Mouse (Mus musculus) heart, embryonic 14.5 days (tissue): ENCODE data around the gene Cnksr1. TPM values are rescaled to one million over a fixed set of nuclear protein-coding genes. Genes with fewer than 3 reads are reported as not detected.
A peak's percentile ranks its signal among the peaks of the same experiment; 100 is the strongest.

Experiments used
- ATAC-seq: fragments of 200-750 bp; cut with Nextera tagmentation; 2 replicates; pipeline ENCODE4 v1.8.0; 2017; ENCODE audit warnings: low read depth, moderate TSS enrichment; ENCODE audit not compliant: insufficient number of reproducible peaks, insufficient read depth, low FRiP score
- H3K27ac ChIP-seq, 2 experiments: fragments of 200-500 bp in 1 of 2; fragments of 300-500 bp in 1 of 2; sonication (generic) in 1 of 2; replicated peaks in 1 of 2; 2 replicates each; pipeline ENCODE4 v1.5.1; 2012 to 2014; ENCODE audit warnings: low read depth in 2 of 2, low read length in 2 of 2, control low read depth in 1 of 2, mild to moderate bottlenecking in 1 of 2, mixed read lengths in 1 of 2; ENCODE audit not compliant: control insufficient read depth in 1 of 2, insufficient read depth in 1 of 2
- H3K27me3 ChIP-seq: fragments of 300-500 bp; sonication (generic); 2 replicates; pipeline ENCODE4 v1.6.1; 2014; ENCODE audit warnings: mild to moderate bottlenecking, low read length, control low read depth; ENCODE audit not compliant: control insufficient read depth, insufficient read depth
- H3K36me3 ChIP-seq: fragments of 300-500 bp; sonication (generic); 2 replicates; pipeline ENCODE4 v1.6.1; 2014; ENCODE audit warnings: mild to moderate bottlenecking, control low read depth, low read length, mixed read lengths; ENCODE audit not compliant: control insufficient read depth, insufficient read depth
- H3K4me1 ChIP-seq, 2 experiments: fragments of 200-500 bp in 1 of 2; fragments of 300-500 bp in 1 of 2; sonication (generic) in 1 of 2; 2 replicates each; pipeline ENCODE4 v1.6.1; 2012 to 2014; ENCODE audit warnings: low read length in 2 of 2, control low read depth in 1 of 2, mixed read lengths in 1 of 2; ENCODE audit not compliant: control insufficient read depth in 2 of 2, insufficient read depth in 2 of 2
- H3K4me2 ChIP-seq: fragments of 300-500 bp; sonication (generic); 2 replicates; pipeline ENCODE4 v1.6.1; 2014; ENCODE audit warnings: mild to moderate bottlenecking, low read length
- H3K4me3 ChIP-seq, 2 experiments: fragments of 200-500 bp in 1 of 2; fragments of 300-500 bp in 1 of 2; sonication (generic) in 1 of 2; 2 replicates each; pipeline ENCODE4 v1.5.1; 2012 to 2014; ENCODE audit warnings: low read length in 2 of 2, mild to moderate bottlenecking in 2 of 2, control low read depth in 1 of 2, low read depth in 1 of 2, moderate library complexity in 1 of 2; ENCODE audit not compliant: control insufficient read depth in 1 of 2, insufficient read depth in 1 of 2
- H3K9ac ChIP-seq: fragments of 300-500 bp; sonication (generic); 2 replicates; pipeline ENCODE4 v1.6.1; 2014; ENCODE audit warnings: mild to moderate bottlenecking, low read length
- H3K9me3 ChIP-seq: fragments of 300-500 bp; sonication (generic); 2 replicates; pipeline ENCODE4 v1.6.1; 2016; ENCODE audit warnings: low read length, control low read depth; ENCODE audit not compliant: control insufficient read depth
- WGBS: fragments of 180-500 bp; shearing (Covaris S2); extraction: QIAGEN DNeasy Blood & Tissue Kit; methylation state at CpG from one replicate; pipeline ENCODE4 v1.1.7; 2014; 5-methylcytosine and 5-hydroxymethylcytosine counted together
- polyA plus RNA-seq: library from polyadenylated mRNA; unstranded; fragments of >200 nt; fragmentation: Nextera tagmentation; extraction: Ambion mirVana; gene quantifications from 2 replicates; pipeline ENCODE4 v1.2.1, GENCODE M21; 2014

Cnksr1 gene
- polyA plus RNA-seq, 1 experiment from 2014 or later = 0.57 TPM

GRCm38 (mm10) chr4:134245148-134245843, 7.1 kb upstream of the Cnksr1 start, which contains the start of gene Zfp593:
Zfp593 (minus strand) TSS chr4:134245592.
- Histone ChIP-seq H3K9me3 (no peaks in the 10 kb centered on the region), H3K9ac (peak within 1 kb of the TSS; percentile 91), H3K27me3 (peaks cover 23% of the 10 kb centered on the region), H3K4me3 (peak within 1 kb of the TSS; percentile 75 to 89), H3K4me2 (peak within 1 kb of the TSS; percentile 96), H3K36me3 (no peaks in the 10 kb centered on the region), H3K4me1 (peaks cover 13% of the 10 kb centered on the region in 2 experiments), H3K27ac (0 out of 4 replicates have a peak within 1 kb of the TSS, but pooled peaks of 1 of the 2 experiments have one; percentile 19)
- WGBS = under 1% methylated on average over 60 of the region's 60 CpGs
- ATAC-seq = peak; percentile 68

DNA sequence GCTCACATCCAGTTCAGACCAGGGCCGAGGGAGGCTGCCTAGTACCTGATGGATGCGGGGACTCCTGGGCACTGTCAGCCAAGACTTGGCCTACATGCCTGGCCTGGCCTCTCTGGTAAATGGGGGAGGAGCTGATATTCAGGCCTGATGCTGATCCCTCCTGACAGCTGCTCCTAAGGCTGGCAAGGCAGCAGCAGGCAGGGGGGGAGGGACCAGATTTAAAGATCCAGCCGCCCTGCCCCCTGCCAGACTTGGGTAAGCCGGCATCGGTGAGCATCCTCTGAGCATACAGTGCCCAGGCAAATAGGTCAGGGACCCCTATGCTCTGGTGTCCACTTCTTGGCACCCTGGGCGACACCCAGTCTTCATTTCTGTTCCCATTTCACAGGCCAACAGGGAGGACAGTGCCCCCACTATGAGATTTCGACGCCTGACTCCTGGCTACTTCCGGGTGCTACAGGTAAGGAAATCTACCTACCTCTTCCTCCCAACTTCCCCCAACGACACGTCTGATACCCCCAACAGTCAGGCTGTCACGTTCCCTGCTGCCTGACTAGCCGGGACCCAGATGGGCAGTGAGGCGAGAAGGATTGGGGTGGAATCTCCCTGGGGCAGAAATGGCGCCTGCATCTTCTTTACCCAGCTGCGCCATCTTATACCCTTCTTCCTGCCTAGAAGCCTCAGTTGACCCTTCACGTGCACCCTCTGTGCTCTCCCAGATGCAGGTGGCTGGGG, 5.5 kb upstream of the Cnksr1 start, which contains the start of gene E130218I03Rik:
Gene E130218I03Rik, plus strand, starts transcription at position 147 of the 735 bp plus-strand sequence.
- H3K9ac ChIP-seq = peak within 1 kb of the TSS; percentile 91; the same call in 1 of the 2 replicates
- peaks cover 9 to 12% of the 10 kb centered on the region in 2 experiments for H3K4me1 ChIP-seq
- peaks cover 22% of the 10 kb centered on the region for H3K27me3 ChIP-seq
- no peaks in the 10 kb centered on the region for H3K36me3 ChIP-seq
- 92% methylated on average over 17 of the region's 17 CpGs for WGBS
- no peak for ATAC-seq
- H3K9me3 ChIP-seq = no peaks in the 10 kb centered on the region
- H3K4me2 ChIP-seq = peak within 1 kb of the TSS; percentile 96
- peak within 1 kb of the TSS in 1 of 2 experiments; percentile 75; a peak in 1 of 4 replicates for H3K4me3 ChIP-seq
- H3K27ac ChIP-seq = no peak within 1 kb of the TSS

DNA sequence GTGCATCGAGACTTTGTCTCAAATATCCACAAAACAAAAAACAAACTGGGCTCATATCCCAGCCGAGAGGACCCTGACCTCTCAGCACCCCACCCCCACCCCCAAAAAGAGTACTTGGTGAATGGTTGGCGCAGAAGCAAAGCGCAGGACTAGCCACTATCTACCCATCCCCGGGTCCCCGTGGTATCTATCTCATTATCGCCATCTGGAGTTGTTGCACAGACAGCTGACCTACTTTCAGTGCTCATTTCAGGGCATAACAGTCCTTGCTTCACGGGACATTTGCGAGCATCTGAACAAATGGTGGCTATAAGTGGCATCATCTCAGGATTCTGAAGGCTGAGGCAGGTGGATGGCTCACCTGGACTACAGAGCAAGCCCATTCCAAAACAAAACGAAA, 487 bp upstream of the Cnksr1 start:
- 17% methylated on average over 10 of the region's 10 CpGs for WGBS
- H3K9ac ChIP-seq = peak overlapping the region; percentile 48; the same call in 1 of the 2 replicates
- H3K4me1 ChIP-seq = peaks cover 11 to 12% of the 10 kb centered on the region in 2 experiments; a peak in 3 of 4 replicates
- no peaks in the 10 kb centered on the region for H3K36me3 ChIP-seq
- no peak for ATAC-seq
- H3K27me3 ChIP-seq = no peaks in the 10 kb centered on the region; the same call in none of the 2 replicates
- H3K27ac ChIP-seq = no peak overlapping the region
- no peaks in the 10 kb centered on the region for H3K9me3 ChIP-seq
- peak overlapping the region; percentile 78 for H3K4me2 ChIP-seq
- H3K4me3 ChIP-seq = peak overlapping the region; percentile 46 to 47; a peak in 3 of 4 replicates

GRCm38 (mm10) chr4:134237582-134238278, 469 bp downstream of the Cnksr1 start:
- Histone ChIP-seq H3K4me2 (peak overlapping the region; percentile 78), H3K27ac (no peak overlapping the region), H3K36me3 (no peaks in the 10 kb centered on the region), H3K4me3 (peak overlapping the region; percentile 46 to 47), H3K9me3 (no peaks in the 10 kb centered on the region), H3K9ac (peak overlapping the region; percentile 48), H3K27me3 (no peaks in the 10 kb centered on the region; the same call in none of the 2 replicates), H3K4me1 (peaks cover 11 to 12% of the 10 kb centered on the region in 2 experiments; a peak in 3 of 4 replicates)
- 23% methylated on average over 19 of the region's 19 CpGs for WGBS
- ATAC-seq = no peak

DNA sequence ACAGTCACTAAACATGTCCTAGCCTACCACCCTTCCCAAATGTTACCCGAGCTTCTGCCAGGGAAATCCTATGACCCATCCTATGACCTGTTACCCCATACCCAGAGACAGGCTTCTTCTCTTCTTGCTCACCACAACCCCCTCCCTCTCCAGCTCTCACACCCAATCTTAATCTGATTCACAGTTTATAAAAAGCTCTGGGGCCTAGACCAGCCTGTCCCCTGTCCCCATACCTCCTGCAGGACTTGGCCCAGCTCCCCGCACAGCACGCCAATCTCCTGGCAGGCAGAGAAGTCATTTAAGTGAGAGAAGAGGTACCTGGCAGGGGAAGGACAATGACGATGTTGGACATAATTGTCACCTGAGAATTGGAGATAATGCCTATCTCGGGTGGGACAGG, 3.3 kb downstream of the Cnksr1 start:
- Histone ChIP-seq H3K9ac (no peak overlapping the region), H3K36me3 (no peaks in the 10 kb centered on the region), H3K27me3 (peaks cover 4% of the 10 kb centered on the region), H3K27ac (no peak overlapping the region), H3K4me2 (no peak overlapping the region), H3K4me3 (no peak overlapping the region), H3K9me3 (no peaks in the 10 kb centered on the region), H3K4me1 (peaks cover 11 to 12% of the 10 kb centered on the region in 2 experiments; a peak in 3 of 4 replicates)
- ATAC-seq = no peak
- 58% methylated on average over 5 of the region's 5 CpGs for WGBS

- Histone ChIP-seq H3K9me3 (no peaks in the 10 kb centered on the region), H3K27me3 (peaks cover 4% of the 10 kb centered on the region; the same call in 1 of the 2 replicates), H3K36me3 (no peaks in the 10 kb centered on the region), H3K27ac (no peak overlapping the region), H3K4me2 (no peak overlapping the region), H3K4me1 (no peaks in the 10 kb centered on the region), H3K9ac (no peak overlapping the region), H3K4me3 (no peak overlapping the region)
- ATAC-seq = no peak
- 28% methylated on average over 8 of the region's 8 CpGs for WGBS
These were observed 7.8 kb downstream of the Cnksr1 start for GRCm38 (mm10) chr4:134230431-134230830.

- no peak within 1 kb of the TSS for H3K4me2 ChIP-seq
- H3K4me1 ChIP-seq = no peaks in the 10 kb centered on the region
- no peaks in the 10 kb centered on the region for H3K36me3 ChIP-seq
- H3K27me3 ChIP-seq = peaks cover 4% of the 10 kb centered on the region; the same call in 1 of the 2 replicates
- ATAC-seq = no peak
- no peak within 1 kb of the TSS for H3K9ac ChIP-seq
- no peak within 1 kb of the TSS for H3K27ac ChIP-seq
- no peak within 1 kb of the TSS for H3K4me3 ChIP-seq
- H3K9me3 ChIP-seq = no peaks in the 10 kb centered on the region
- 60% methylated on average over 8 of the region's 8 CpGs for WGBS
These were observed 11.0 kb downstream of the Cnksr1 start, which contains the start of gene Catsper4 for GRCm38 (mm10) chr4:134227194-134227593. Catsper4 (minus strand) TSS chr4:134227383.
